Mouse (Mus musculus) mesoderm, embryonic 11.5 days (tissue): ENCODE measurements around the gene Clmn.
A peak's percentile ranks its signal among the peaks of the same experiment; 100 is the strongest.

Experiments used
- DNase-seq: peaks from one replicate; pipeline ENCODE4 v3.0.0-alpha.2; 2012; ENCODE audit warnings: low read depth, low spot score

The Clmn gene

DNA sequence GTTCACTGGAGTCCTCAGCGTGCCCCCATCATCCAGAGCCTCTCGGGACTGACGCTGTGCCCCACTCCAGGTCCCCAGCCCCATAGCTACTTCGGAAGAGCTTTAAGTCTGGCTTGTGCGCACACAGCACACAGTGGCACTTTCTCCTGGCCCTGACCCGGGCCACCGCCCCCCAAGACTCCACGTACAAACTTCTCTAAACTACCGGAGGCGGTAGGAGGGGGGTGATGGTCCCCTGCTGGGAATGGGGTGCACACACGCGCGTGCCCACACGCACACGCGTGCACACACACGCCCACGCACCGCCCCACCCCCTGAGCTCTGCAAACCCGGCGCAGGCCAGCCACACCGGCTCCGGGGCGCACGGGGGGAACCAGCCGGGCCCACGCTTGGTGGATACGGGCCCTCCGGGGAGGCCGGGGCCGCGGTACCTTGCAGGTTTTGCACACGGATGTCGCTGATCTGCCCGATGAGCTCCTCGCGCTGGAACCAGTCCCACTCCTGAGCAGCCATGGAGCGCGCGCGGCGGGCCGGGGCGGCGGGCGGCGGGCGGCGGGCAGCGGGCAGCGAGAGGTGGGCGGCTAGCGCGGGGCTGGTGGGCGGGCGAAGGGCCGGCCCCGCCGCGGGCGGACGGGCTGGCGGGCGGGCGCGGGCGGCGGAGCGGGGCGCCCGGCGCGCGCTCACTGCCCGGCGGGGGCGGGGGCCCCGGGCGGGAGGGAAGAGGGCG lies at the start of gene Clmn:
Gene Clmn (minus strand): TSS at position 638 of the 727 bp plus-strand sequence.
- DNase-seq, result no peak

DNA sequence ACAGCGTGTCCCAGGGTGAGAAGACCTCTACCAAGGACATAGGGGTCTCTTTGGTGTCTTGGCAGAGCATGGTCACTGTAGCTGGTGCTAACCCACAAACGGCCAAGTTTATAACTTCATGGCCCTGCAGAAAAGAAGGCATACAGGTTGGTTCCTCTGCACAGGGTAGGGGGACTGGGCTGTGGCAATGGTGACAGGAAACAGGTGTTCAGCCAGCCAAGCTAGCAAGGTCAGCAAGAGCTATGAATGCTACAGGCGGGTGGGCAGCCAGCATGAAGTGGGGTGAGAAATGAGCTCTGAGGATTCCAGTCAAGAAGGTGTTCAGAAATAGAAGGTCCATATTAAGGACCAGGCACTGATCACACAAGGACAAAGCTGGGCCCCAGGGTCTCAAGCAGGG lies 48.1 kb upstream of the Clmn start:
- DNase-seq, result no peak

DNA sequence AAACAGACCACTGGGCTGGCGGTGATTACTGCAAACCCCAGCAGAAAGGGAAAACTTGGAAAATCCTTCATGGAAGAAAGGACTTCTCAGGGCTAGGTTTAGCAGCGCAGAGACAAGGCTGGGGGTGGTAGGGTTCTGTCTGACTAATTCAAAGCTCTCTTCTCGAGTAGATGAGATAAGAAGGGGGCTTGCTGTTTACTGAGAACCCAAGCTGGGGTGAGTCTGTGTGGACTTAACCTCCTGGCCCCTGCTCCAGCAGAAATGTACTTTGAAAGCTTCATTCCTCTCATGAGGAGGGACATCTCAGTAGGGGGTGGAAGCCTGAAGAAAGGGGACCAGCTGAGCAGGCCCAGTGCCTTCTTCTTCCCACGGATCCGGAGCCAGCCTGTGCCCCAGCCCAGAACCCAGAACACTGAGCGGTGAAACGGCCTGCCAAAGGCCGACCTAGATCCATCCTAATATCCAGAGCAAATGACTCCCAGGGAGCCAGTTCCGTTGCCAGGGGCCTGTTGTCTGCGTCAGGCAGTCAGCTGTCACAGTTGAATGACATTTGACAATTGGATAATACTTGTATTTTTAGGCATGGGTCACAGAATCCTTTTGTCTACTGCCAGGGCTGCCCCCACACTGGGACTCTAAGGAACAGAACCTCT lies 47.5 kb upstream of the Clmn start:
- DNase-seq, result no peak

DNA sequence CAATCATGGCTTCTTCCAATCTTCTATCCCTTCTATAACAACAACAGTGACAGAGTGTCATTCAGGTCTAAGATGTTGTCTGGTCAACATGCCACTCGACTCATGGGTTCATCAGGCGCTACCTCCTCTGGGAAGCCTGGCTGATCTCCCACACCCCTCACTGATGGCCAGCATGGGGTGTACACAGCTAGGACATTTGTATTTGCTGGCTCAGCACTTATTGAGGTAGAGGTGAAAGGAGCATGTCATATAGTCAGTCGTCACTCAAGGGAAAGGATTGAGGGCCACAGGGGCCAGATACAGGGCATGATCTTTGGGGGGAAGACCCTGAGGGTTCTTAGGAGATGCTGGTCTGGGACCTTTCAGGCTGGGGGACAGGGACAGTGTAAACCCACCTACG lies 44.9 kb upstream of the Clmn start:
- DNase-seq, result no peak

DNA sequence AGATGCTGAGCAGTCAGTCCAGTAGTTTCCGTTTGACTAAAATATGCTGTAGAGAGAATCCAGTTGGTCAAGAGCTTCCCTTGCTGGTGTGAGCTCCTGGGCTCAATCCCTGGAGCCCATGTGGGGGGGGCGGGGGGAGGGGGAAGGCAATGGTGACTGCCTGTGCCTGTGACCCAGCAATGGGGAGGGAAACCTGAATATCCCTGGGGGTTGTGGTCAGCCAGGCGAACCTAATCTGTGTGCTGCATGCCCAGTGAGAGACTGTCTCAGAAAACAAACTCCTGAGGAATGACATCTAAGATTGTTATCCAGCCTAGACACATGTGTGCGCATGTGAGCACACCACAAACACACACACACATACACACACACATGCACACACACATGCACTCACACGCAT lies 44.1 kb upstream of the Clmn start:
- DNase-seq, result no peak

DNA sequence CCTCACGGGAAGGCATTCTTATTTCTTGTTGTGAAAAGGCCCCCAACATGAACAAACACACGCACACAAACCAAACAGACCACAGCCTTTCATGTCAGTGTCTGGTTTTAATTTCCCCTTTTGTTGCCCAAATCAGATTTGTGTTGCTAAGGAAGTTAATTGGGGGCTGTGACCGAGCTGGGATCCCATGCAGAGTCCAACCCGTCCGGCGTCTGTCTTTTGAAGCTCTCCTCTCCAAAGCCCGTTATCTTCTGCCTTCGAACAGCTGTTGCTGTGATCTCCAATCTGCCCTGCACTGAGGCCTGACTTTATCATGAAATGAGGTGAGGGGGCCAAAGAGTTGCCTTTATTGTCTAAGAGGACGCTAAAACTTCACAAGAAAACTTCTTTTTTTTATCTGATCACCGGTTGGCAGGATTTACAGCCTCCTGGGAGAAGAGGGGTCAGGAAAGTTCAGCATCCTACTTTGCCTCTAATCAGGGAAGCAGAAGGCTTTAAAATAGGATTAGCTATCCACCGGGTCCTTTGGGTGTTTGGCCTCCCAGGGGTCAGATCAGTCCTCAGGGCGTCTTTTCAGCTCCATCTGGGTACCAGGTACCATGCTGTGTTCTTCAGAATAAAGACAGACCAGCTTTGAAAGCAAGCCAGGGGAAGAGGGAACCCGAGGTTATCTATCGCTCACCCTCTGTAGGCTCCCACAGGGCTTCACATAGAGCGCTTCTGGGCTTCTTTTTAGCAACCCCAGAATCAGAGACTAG lies 43.3 kb upstream of the Clmn start:
- DNase-seq, result no peak

DNA sequence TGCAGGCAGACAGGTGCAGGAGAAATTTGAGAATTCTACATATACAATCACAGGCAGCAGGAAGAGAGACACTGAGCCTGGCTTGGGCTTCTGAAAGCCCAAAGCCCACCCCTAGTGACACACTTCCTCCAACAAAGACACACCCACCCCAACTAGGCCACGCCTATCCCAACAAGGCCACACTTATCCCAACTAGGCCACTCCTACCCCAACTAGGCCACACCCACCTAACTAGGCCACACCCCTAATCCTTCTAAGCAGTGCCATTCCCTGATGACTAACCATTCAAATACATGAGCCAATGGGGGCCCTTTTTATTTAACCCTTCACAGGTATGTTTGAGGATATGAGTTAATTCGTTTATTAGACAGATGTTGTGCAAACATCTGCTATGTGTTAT lies 42.3 kb upstream of the Clmn start:
- DNase-seq, result no peak

DNA sequence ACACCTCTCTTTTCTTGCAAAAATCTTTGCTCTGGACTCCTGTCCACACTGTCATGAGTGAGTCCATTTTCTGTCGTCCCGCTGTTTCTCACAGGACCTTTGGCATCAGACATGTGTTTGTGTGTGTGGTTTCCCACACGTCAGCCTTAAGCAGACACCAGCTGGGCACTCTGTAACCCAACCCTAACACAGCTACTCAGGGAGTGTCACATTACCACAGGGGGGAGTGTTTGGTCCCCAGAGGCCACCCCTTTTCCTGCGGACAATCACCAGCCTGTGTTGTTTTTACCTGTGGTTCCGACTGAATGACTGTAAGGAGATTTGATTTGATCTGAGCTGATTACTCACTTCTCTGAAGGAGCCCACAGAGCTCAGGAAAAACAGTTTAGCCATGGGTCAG lies 39.3 kb upstream of the Clmn start:
- peak; percentile 54 for DNase-seq

DNA sequence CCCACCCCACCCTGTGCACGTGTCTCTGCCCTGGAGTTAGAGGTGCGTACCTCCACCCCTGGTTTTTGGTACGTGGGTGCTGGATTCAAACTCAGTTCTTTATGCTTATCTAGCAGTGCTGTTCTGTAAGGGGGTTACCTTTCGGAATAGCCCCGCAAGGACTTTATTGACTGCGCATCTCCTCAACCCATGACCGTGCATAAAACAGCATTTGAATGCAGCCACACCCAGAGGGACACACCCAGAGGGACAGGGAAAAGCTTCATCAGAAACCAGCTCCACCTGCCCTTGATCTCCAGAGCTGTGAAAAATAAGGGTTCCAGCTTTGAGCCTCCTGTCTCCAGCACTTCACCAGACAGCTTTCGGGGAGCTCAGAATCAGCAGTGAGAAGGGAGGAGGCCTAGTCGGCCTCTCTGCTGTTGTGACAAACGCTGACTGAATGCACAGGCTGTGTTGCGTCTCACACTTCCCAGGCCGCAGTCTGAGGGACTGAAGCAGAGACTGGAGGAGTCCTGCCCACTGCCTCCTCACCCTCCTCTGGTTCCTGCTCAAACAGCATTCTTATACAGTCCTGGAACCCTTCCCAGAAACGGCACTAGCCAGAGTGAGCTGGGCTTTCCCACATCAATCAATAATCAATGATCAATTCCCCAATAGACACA lies 37.6 kb upstream of the Clmn start:
- DNase-seq, result no peak

DNA sequence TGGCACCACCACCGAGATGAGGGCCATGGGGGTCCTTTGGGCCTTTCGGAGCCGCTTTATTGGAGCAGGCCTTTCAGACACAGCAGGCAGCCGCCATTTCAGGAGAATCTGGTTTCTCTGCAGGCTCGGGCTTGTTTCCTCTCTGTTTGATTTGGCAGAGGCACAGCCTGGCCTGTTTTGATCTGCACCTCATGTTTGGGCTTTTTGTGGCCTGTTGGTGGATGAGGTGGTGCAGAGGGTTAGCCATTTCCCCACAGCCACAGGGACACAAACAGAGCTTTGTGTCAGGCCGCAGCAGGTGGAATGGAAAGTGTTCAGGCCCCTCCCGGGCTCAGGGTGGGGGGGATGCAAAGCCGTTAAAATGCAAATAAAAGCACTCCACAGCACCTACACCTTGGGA lies 36.4 kb upstream of the Clmn start:
- no peak for DNase-seq

DNA sequence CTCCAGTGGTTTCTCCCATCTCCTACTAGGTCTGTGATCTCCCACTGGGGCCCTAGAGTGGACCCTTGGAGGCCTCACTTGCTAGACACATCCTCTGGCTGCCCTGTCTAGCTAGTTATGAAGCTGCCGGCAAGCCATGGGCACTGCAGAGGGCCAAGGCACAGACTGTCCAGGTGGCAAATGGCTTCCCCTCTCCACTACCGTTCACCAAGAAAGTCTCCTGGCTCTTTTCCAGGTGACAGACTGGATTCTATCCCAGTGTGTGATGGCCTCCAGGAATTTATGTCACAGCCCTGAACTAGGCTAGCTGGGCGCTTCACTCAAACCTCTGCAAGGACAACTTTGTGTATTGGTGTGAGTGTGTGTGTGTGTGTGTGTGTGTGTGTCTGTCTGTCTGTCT lies 35.0 kb upstream of the Clmn start:
- no peak for DNase-seq

DNA sequence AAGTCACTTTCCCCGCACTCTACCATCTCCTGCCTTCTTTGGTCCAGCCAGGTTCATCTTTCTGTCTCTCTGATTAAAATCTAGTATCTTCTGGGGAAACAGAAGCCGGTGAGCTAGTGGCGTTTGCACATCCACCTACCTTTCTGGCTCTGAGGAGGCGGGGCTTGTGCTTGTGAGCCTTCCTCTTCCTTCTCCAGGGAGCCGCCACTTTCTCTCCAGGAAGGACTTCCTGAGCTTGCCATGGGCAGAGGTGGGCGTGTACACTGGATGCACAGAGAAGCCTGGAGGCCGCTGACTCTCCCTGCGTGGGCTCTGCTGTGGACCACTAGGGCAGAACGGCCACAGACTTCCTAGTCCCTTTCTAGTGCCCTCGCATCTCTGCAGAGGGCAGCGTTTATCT lies 34.3 kb upstream of the Clmn start:
- DNase-seq, result no peak

DNA sequence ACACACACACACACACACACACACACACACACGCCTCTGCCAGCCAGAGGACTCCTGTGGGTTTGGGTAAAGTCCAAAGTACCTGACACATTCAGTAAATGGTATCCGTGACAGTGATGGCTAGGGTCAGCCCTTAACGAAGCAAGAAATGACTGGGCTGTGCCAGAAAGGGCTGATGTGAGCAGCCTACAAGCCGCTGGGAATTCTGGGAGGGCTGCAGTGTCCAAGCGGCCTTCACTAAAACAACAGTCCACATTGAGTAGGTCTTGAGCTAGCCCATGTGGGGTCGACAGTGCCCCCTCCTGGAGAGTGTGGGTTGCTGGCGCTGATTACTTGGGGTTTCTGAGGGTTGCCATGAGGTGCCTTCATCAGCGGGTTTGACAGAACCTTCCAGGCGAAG lies 33.8 kb upstream of the Clmn start:
- DNase-seq, result no peak

DNA sequence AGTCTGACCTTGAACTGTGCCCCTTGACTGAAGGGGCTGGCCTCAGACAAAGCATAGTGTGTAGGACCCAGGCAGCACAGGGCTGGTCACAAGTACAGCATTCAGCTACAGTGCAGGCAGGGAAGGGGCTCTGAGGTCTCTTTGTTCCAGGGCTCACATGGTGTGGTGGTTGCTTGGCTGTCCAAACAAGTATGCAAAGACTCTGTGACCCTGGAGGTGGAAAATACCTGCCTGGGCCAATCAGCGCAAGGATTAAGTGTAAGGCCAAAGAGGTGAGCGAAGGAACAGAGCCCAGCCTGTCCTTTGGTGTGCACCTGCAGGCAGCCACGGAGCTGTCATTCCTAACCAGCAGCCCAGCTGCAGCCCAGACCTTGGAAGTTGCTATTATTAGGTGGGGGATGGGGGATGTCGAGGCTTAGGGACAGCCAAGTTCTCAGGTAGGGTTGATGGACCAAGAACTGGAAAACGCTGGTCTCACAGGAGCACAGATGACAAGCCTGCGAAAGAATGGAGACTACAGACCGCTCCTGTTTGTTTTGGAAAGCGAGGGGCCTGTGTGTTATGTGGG lies 32.3 kb upstream of the Clmn start:
- DNase-seq, result peak; percentile 45

DNA sequence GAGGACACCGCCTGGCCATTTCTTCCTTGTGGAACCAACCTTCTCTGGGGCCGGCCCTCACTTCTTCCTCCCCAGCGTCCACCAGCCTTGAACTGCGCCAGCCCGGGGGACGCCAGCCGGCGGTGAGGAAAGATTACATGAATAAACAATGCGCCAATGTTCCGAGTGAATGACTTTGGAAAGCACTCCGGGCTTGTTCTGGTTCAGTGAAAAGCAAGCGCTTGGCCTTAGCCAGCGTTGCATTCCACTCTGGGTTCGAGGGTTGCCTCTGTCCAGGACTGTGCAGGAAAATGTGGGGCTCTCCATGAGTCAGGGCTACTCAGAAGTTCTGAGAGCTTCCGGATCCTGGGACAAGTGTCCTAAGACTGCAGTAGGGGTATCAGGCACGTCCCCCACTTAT lies 31.8 kb upstream of the Clmn start:
- DNase-seq, result peak; percentile 43

DNA sequence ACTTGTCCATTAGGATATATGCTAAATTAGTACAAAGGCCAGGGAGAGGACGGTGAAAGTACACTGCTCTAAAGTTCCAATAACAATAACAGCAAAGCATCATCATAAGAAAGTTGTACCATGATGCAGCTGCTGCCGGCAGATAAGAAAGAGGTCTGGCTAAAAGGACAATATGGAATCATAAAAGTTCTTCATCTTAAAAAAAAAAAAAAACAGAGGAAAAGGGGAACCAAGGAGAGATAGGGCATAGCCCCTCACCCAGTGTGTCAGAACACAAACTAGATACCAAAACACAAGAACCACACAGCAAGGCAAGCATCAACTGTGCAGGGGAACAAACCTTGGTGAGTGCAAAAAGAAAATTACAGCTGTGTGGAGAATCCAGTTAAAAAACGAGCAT lies 27.4 kb upstream of the Clmn start:
- DNase-seq, result no peak

DNA sequence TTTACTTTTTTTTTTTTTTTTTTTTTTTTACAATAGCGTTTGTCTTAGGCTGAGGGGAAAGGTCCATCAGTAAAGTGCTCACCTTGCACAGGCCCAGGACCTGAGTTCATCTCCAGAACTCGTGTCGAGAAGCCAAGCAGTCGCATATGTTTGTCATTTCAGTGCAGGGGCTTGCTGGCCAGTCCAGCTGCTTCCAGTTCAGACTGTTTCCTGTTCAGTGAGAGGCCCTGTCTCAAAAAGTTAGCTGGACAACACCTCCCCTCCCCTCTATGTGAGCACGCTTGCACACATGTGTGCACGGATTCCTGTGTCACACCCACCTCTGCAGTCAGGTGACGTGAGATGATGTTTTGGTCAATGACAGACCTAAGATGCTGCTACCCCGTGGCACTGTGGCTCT lies 25.2 kb upstream of the Clmn start:
- no peak for DNase-seq

DNA sequence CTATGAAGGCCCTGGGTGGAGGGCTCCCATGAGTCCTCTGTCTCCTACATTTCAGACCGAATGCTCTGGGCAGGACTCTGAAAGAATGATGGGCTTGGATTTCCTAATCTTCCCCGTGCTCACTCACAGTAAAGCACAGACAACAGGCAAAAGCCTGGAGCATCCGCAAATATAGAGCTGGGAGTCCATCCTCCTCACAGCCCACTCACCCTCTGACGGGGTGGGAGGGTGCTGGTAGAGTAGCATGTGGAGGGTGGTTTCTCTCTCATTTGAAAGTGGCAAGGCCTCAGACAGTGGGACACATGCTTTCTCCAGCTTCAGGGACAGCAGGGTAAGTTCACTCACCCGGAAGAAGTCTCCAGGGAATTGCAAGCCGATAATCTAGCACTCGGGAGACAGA lies 21.2 kb upstream of the Clmn start:
- DNase-seq, result no peak

DNA sequence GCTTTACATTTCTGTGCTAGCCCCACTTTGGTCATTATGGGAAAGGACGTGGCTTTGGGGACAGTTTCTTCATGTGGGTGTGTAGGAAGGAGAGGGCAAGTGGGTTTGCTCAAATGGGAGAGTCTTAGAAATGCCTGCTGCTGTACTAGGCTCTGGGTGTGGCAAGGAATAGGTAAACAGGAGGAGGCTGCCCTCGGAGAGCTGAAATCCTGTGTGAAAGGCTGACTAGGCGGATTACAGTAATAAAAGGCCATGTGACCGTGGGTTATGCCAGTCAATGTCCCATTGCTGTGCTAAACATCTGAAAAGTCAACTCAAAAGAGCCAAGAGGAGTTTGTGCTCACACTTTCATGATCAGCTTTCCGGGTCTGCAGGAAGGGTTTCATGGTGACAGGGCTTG lies 17.7 kb upstream of the Clmn start:
- DNase-seq, result no peak

DNA sequence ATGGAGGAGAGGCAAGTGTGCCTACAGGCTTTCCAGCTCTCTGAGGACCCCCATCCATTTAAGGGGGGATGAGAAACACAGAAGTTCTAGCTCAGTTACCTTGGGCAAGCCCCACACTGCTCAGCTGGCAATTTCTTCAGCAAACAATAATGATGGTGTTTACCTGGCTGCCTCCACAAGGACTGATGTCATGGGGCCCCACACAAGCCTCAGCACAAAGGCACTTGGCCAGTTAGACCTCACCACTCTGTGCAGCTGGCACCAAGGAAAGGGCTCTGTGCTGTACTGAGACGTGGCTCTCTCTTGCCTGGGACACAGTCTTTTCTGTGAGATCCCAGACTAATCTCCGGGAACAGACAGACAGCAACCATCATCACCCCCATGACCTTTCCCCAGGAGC lies 17.2 kb upstream of the Clmn start:
- no peak for DNase-seq

DNA sequence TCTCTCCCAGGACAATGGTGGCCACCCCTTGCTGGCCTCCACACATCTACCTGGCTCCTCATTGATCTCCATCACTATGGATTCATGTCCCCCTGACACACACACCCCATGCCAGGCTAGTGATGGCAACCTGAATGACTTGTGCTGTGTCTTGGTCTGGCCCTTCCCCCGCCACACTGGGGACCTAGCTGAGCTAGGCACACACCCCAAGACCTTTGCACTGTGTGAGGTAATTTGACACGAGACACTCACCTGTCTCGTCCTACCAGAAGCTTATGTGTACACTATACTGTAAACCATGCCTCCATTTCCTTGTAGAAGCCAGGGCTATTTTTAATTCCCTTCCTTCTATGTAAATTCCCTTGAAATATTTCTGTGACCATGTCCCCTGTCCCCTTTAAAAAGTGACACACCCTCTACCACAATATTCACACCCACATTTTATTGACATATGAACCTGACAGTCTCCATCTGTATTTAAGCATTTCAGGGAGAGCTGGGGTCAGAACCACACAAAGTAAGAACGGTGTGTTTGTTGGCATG lies 16.7 kb upstream of the Clmn start:
- DNase-seq, result no peak

DNA sequence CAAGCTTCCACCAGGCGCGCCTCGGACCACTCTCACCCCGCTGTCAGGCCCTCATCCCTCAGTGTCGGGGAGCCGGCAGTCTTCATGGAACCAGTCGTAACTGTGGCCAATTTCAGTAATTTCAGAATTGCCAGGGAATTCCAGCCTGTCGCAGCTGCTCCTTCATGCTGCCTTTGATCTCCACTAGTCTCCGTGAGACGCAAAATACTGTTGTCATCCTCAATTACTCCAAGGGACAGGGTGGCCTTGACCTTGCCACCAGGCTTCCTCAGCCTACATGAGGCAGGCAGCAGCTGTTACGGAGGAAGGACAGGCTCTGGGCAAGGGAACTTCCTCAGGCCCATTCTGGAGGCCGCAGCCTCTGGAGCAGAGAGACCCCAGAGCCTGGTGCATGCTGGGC lies 15.5 kb upstream of the Clmn start:
- no peak for DNase-seq
